Mouse (Mus musculus): Measurements from ENCODE around the gene Spata13.

Spata13 gene

DNA sequence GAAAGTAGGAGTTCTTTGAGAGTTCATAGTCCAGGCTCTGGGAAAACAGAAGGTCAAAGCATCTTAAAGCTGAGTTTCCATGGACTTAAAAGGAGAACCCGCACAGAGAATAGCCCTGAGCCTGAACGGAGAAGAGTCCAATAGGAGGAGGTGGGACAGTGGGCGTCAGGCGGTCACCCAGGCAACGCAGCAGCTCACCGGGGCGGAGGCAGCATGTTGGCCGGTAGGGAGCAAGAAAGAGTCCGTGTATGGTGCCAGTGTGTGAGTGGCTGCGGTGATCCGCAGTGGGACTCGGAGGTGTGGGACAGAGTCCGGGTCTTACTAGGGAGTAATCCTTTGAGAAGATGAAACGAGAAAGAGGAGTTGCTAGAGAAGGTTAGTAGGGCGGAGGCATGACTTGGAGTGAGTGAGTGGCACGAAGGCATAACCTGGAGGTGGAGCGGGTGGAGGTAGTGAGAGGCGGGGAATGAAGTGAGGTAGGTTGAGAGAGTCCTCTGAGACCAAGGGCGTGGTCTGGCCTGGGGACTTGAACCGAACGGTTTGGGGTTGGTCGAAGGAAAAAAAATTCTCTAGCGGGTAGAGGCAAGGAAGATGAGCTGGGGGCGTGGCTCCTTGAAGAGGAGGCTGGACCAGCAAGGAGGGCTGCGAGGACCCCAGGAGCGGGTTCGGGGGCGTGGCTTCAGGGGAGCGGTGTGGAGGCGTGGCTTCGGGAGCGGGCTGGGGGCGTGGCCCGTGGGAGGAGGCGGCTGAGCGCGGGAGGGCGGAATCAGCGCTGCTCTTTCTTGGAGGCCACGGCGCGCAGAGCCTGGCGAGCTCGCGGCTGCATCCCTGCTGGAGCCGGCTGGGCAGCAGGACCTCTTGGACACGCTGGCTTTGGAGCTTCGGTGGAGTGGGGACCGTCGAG is at the start of gene Spata13:
Spata13 (plus strand) TSS at position 41 of the 904 bp plus-strand sequence.
- DNase-seq: peak; percentile 88 to 91

DNA sequence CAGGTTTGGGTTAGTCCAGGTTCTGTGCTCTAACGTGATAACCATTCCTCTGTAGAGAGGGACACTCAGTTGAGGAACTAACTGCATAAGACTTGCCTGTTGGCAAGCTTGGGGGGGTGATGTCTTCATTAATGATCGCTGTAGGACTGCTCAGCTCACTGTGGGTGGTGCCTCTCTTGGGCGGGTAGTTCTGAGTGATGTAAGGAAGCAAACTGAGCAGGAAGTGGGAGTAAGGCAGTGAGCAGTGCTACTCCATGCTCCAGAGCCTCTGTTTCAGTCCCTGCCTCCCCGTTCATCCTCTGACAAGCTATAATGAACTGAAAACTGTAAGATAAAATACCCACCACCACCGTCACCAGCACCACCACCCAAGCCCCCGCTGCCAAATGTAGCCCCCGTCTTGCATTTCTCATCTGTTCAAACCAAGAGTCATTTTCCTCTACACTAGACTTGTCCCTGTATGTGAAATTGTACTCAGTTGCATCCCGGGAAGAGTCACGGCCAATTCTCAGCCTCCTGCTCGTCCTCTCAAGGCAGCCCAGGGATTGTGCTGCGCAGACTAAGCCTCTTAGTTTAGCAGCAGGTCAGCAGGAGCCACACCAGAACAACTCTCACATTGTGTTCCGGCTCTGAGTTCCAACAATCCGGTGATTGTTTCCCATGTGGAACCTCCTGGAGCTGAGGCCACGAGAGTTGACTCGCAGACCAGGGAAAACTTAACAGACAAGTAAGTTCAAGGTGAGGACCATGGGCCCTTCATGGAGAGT is 46.9 kb upstream of the Spata13 start:
- no peak for DNase-seq

DNA sequence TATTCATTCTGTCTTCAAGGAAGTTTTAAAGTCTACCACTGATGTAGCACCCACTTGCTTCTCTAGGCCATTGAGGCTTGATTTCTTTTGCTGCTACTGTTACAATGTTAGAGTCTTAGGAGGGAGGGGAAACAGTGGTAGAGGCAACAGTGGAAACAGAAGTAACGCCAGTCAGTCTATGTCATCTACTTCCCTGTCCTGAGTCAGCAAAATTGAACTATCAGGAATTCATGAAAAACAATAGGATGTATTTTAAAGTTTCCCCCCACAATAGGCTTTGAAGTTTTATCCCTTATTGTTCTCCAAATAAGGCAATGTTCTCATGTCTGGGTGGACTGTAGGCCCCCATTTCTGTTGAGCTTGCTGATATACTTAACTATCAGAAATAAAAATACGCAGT is 44.8 kb upstream of the Spata13 start:
- DNase-seq: no peak

DNA sequence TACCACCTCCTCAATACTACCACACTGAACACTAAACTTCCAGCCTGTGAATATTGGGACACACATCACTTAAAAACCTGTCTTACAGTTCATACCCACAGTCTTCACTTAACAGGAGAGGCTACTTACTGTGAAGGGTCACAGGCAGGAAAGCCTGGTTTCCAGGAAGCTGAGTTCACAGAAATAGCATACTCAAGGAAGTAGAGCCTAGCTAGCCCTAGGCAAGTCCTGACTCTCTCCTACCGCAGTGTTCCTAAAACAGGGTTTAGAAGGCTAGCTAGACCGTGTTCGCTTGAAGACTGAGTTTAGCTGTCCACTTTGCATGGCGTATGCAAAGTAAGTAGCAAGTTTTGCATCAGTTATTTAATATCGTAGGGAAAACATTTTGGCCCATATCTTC is 41.5 kb upstream of the Spata13 start:
- no peak for DNase-seq

DNA sequence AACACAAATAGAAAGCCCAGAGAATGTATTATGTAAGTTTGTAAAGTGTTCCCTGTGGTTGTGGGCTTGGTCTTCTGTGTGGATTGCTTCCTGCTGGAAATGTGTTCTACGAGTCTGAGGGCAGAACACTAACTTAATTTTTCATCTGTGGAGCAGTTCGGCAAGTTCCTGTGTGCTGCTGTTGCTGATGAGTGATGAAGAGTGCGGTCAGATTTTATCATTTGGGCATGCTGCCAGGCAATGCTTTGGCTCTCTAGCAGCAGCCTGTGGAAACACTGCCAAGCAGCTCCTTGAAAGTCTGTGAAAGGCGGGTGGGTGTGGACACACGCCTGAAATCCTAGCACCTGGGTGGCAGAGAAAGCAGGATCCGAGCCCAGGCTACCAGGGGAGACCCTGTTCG is 41.0 kb upstream of the Spata13 start:
- DNase-seq: no peak

DNA sequence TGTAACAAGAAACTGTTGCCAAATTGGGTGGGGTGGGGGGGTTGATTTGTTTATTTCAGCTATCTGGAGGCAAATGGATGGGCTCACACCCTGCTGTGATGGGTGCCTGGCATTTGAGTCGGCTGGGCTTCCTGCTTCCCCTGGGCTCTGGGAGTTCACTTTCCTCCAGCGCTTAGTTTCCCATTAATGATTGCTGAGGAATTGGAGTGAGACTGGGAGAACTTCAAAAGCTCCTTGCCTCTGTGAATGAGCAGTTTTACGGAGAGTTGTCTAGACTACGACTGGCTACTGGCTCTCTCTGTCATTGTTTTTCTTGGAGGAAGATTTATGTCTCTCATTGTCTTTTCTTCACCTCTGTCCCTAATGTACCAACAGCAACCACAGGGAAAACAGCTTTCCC is 36.2 kb upstream of the Spata13 start:
- DNase-seq: no peak

DNA sequence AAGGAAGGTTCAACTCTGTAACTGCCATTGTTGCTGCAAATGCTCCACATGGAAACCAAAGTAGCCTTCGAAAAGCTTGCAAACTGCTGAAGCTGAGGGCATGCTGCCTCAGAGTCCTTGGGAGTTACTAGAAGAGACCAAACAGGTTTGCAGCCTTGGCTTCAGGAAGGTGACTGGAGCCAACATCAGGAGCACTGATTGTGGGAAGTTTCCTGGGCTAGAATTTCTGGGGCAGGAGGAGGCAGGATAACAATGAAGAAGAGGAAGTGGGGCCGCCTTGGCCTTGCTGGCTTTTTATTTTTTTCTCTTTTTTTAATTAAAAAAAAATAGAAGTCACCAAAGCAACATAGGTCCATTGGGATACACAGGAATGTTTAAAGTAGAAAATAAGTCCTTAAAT is 34.8 kb upstream of the Spata13 start:
- no peak for DNase-seq

DNA sequence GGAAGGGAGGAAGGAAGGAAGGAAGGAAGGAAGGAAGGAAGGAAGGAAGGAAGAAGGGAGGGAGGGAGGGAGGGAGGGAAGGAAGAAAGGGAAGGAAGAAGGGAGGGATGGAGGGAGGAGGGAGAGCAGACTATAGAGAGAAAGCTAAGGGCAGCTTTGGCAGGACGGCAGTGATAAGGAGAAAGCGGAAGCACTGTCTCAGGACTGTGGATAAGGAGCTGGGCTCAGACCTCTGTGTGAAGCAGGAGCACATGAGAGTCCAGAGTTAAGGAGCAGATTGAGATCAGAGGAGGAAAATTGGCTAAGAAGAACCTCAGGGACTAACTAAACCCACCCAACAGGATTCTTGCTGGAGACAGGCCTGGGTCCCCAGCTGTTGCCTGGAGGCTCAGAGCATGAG is 28.2 kb upstream of the Spata13 start:
- no peak for DNase-seq

DNA sequence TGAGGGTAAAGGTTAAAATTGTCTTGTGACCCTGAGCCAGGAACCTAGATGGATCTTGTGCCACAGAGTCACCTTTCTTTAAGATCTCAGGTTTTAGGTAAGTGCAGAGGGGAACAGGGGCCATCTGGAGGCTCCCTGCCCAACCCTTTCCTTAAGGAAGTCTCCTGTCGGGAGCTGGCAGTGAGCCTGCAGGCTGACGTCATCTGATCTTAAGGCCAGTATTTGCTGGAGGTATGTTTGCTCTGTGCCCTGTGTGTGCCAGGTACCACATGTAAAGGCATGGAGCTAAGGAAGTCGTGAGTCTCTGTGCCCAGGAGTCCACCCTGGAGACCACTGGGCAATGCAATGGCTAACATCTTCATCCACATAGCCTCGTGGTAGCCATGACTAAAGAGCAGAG is 27.6 kb upstream of the Spata13 start:
- DNase-seq: no peak

DNA sequence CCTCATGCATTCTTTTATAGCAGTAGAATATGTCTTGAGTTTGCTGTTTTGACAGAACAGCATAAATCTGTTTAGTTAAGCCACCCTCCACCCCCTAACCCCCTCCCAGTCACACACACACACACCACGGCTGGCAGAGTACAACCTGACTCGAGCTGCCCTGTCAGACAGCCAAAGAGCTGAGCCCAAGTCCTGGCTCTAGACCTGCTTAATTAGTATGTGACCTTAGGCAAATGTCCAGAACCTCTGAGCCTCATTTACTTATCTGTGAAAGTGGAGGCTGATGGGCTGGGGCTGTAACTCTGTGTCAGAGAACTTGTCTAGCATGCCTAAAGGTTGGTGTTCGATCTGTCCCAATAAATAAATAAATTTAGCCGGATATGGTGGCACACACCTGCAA is 26.1 kb upstream of the Spata13 start:
- DNase-seq: no peak

DNA sequence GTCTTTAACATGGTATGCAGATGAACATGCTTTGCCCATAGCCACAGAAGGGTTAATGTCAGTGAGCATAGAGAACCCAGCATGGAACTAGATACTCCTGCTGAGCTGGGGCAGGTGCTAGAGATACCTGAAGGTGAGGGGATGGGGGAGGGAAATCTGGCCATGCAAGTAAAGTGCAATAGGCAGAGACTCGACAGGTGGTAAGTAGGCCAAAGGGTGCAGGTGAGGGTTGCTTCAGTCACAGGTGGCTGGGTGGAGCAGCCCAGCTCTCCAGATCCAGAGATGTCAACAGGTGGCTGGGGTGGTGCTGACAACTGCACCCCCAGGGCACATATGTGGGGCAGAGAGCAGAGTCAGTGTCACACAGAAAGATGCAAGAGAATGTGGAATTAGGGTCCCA is 24.6 kb upstream of the Spata13 start:
- no peak for DNase-seq

DNA sequence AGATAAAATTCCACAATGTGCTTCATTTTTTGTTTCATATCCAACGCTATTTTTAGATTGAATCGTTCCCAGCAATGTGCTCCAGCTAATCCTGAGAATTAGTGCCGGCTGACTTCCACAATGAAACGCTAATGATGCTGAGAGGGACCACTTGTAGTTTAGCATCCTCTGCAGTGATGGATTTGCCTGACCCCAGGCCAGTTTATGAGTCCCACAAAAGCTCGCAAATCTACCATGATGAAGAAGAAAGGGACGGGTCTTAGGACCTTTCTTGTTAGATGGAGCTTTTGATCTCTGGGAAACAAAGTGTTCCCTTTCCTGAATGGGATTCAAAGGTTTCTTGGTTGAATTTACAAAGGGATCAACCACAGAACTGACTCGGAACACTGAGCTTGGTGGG is 21.1 kb upstream of the Spata13 start:
- no peak for DNase-seq

DNA sequence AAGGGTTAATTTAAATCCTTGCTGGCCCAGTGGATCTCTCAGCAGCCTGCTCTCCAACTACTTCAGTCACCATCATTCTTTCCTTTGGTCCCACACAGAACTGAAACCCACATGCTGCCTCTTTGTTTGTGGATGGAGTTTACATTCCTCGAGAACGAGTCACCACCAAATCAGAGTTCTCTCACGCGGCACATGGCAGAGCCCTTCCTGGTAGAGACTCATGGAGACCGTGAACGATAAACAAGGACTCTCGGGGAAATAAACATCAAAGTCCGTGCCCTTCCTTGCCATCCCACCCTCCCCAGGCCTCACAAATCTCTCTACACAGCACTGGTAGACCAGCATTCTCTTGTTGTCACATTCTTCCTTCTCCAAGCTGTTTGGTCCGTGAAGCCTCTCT is 12.7 kb upstream of the Spata13 start:
- no peak for DNase-seq

DNA sequence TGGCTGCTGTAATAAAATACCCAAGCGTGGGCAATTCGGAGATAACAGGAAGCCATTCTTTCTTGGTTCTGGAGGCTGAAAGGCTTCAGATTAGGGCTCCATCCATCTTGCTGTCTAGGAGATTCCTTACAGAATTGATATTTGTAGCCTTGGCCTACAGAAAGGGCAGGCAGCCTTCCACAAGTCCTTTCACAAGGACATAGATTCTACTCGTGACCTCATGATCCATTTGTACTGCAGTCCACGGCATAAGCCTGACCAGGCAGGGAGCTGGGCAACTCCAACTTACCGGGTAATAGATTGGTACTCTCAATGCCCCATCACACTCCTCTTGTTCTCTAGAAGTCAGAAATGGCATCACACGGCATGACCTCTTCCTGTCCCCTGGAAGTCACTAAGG is 8.3 kb upstream of the Spata13 start:
- DNase-seq: no peak

DNA sequence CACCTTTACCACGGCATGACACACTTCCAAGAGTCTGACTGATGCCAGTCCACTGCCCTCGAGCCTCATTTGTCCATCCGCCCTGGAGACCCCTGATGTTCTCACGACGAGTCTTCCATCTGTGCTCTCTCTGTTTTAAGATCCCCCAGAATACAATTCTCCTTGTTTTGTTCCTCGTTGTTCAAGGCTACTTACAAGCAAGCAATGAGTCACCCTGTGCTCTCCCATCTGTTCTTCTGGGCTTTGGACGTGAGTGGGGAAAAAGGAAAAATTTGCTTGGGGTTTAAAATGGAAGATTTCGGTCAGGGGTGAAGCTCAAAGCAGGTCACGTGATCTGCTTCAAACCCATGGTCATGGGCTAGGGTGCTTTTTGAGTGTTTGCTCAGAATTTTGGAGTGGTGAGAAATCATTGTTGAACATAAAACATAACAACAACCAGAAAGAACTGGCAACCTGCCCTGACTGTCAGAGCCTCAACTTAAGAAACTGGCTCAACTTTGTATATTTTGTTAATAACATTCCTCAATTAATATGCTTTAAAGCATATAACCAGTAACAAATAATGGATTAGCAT is 3.8 kb upstream of the Spata13 start:
- DNase-seq: no peak

DNA sequence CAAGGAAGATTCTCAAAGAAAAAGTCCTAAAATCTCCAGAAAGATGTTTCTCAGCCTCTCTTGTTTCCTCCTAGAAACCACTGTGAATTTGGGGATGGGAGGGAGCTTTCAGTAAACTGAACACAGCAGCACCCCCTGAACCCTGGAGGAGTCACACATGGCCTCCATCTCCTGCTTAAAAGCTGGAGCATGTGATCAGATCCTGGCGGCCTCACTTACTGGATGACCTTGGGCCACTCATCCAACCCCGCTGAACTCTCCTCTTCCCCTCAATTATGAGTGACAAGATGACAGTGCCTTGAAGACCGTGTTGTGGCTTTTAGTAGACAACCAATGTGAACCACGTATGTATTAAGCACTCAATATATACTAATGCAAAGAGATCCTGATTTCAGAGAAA is 2.8 kb upstream of the Spata13 start:
- no peak for DNase-seq

DNA sequence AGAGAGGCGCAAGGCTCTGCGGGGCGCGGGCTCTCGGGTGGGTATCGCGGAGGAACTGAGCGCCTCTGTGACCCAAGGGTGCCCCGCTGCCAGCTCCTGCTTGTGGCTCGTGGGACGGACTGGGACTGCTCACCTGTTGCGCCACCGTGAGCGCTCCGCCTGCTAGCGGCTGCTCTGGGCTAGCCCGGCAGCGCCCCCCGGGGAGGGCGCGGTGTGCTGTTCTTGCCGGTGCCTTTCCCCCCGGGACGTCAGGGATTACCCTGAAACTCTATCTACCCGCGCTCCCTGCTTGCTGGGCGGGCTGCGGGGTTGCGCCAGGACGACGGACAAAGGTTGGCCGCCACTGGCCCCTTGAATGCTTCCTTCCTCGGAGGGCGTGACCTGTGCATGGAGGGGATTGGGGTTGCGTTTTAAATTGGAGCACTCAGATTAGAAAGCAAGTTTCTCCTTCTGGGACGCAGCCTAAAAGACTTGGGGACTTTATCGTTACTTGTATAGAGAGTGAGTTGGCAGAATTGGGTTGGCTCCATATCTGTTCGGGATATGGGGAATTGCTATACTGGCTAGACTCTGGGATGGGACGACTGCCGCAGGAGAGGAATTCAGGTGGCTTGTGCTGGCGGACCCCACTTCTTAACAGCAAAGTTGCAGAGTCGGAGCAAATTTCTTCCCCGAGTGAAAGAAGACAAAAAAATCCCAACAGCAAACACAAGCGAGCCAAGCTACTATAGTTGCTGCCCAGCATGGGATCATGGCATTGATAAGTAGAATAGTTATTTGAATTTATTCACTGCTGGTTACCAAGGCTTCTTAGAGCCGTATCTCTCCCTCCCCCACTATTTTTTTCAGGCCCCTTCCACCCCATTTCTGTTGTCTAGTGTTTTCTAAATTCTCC is 1.3 kb downstream of the Spata13 start:
- peak in 1 of 2 experiments; percentile 51 for DNase-seq

DNA sequence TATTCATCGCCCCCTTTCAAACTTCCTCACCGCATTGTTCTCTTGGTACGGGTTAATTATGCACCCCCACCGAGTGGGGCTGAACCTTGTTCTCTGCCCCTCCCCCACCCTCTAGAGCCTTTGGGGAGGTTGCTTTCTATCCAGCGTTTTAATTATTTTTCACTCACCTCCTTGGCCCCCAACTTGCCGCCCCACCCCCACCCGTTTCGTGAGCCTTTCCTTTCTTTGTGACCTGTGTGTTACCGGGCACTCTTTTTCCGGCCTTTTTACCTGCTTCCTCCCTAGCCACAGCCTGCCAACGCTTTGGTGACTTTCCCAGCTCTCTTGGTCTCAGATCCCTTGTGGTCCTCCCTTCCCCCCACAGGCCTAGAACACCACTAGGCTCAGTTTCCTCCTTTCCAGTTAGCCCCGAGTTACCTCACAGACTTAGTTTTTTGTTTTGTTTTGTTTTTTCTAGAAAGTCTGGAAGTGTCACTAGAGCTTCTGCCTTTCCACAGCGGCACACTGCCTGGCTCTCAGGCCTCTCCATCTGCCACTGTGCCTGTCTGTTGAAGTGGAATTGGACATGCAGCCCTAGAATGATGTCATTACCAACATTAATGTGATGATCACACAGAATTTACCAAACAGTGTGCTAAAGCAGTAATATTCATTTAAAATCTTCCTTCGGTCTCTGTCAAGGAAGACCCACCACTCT is 2.3 kb downstream of the Spata13 start:
- no peak for DNase-seq

DNA sequence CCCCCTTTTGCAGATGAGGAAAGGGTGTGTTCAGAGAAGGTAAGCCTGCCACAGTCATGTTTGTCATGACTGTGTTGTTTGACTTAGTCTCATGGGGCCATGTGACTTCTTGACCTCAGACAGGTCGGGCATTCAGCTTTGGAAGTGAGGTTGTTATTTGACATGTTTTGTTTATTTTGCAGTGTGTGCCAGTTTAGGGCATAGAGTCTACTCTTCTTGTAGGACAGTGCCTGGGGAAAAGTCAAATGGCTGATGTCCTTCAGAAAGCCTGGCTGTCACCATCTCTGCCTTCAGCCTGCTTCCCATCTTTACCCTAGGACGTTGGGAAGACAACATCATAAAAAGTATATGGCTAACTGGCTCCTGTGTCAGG is 2.8 kb downstream of the Spata13 start:
- DNase-seq: no peak

DNA sequence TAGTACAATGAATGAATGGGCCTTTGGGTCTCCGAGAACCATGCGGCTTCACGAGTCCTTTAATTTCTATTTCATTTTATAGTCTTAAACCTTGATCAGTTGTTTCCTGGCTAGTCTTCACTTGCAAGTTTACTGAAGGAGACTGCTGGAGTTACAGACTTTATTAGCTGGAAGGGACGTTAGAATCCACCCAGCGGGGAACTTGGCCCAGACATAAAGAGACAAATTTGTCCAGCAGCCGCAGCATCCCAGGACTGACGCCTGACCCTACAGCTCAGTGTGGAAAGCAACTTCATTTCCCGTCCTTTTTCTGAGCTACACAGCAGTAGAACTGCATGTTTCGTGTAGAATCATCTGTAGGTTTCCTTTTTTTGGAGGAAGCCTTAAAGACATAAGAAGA is 3.2 kb downstream of the Spata13 start:
- no peak for DNase-seq

DNA sequence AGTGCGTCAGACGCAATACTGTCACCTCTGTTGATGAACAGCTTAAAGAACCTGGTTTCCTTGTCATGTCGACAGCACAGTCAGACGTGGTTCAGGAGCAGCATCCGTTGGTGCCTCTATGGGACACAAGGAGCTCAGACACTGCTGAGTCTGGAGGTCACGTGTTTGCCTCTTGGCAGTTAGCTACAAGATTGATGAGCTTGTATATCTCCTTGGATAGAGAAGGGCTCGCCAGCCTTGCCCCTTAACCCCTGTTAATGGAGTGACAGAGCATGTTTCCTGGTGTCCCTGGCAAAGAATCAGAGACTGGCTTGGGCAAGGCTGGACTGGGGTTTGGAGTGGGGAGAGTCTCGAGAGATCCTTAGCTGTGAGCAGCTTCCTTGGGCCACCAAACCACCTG is 4.4 kb downstream of the Spata13 start:
- DNase-seq: no peak

DNA sequence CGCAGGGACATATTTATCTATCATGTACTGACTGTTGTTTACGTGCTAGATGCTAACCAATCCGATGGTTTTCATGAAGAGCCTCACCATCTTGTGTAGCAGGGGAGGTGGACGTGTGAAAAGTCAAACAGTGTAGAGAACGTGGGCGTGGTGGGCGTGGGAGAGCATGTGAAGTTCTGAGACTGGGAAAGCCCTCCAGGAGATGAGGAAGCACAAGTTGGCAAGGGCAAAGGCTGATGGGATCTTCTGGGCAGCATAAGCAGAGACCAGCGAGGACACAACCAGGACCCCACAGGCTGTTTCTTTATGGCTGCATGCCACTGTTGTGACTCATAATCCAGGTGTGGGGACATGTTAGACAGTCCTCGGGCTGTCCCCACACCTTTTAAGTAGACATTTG is 5.4 kb downstream of the Spata13 start:
- no peak for DNase-seq
